Mouse (Mus musculus) layer of hippocampus, adult 2 months (tissue): ENCODE results near the gene Mxd4. TPM values are rescaled to one million over a fixed set of nuclear protein-coding genes. Genes with fewer than 3 reads are reported as not detected.

ENCODE experiments used
- DNase-seq, 2 experiments: peaks; one replicate each; pipeline ENCODE4 v3.0.0; 2022; ENCODE audit warnings: low spot score in 2 of 2
- H3K27ac ChIP-seq: fragments of 200-600 bp; 2 replicates; pipeline ENCODE4 v1.8.1; 2022
- H3K4me3 ChIP-seq: fragments of 200-600 bp; 2 replicates; pipeline ENCODE4 v1.8.1; 2022; ENCODE audit warnings: mild to moderate bottlenecking
- CTCF ChIP-seq: fragments of 200-600 bp; conservative IDR thresholded peaks from 2 replicates; pipeline ENCODE4 v1.8.1; 2022; ENCODE audit warnings: antibody characterized with exemption, mild to moderate bottlenecking, moderate library complexity
- total RNA-seq, 2 experiments: library from RNA; stranded (reverse); gene quantifications; 2 replicates each; pipeline ENCODE4 v1.2.3; 2021

The Mxd4 gene
- total RNA-seq, 2 experiments from 2014 or later = 84.9 to 94.7 TPM

GRCm38 (mm10) chr5:34124131-34124530, 63.4 kb downstream of the Mxd4 start:
- no peak overlapping the region for H3K4me3 ChIP-seq
- TF ChIP-seq CTCF = no peak
- no peak for DNase-seq

More at GRCm38 (mm10) chr5:34124131-34124530, 63.4 kb downstream of the Mxd4 start:
- H3K27ac ChIP-seq = no peak overlapping the region

Other genes with a start within 250 kb of the Mxd4 start
- gene Gm1673, start 204.3 kb downstream of the Mxd4 start, total RNA-seq = 10 to 100 TPM; 57.5 to 58.0 TPM
- gene Nat8l, start 191.7 kb downstream of the Mxd4 start, total RNA-seq = 100 to 1,000 TPM; 139 to 141 TPM
- 1 to 10 TPM in 1 of 2 experiments, under 1 TPM in 1; 0.61 to 1.0 TPM for gene Poln, start 18.3 kb downstream of the Mxd4 start, total RNA-seq
- gene Haus3, start 18.2 kb downstream of the Mxd4 start, total RNA-seq = 1 to 10 TPM; 6.4 to 7.3 TPM
- gene Zfyve28, start 100.7 kb upstream of the Mxd4 start, total RNA-seq = 10 to 100 TPM; 35.0 to 35.8 TPM
- gene Cfap99, start 100.9 kb upstream of the Mxd4 start, total RNA-seq = under 1 TPM; 0.22 to 0.56 TPM
- gene Rnf4, start 148.6 kb upstream of the Mxd4 start, total RNA-seq = 10 to 100 TPM; 80.5 to 81.0 TPM
- gene Fam193a, start 182.2 kb upstream of the Mxd4 start, total RNA-seq = 10 to 100 TPM; 42.6 to 46.4 TPM